Mouse (Mus musculus) erythroblast, adult 5-6 weeks (primary cell): ENCODE data around the gene Iapp. TPM values are rescaled to one million over a fixed set of nuclear protein-coding genes. Genes with fewer than 3 reads are reported as not detected.
"Not testable (repeated sequence)": the region's sequence is repeated elsewhere in the genome, so short reads cannot be mapped to it uniquely, and the experiment has no call there.

Experiments used
- ATAC-seq: replicated peaks from 2 replicates; pipeline ENCODE4 v1.8.0; 2016; ENCODE audit warnings: moderate number of reproducible peaks, mild to moderate bottlenecking, moderate TSS enrichment, inconsistent platforms; ENCODE audit not compliant: poor library complexity, low FRiP score, severe bottlenecking
- total RNA-seq, 2 experiments: library from RNA; stranded (forward) in 1 of 2; stranded (reverse) in 1 of 2; fragments of 150-400 nt in 1 of 2; fragments of 200-764, 138-1000 nt in 1 of 2; gene quantifications; 2 replicates each; pipeline versions ENCODE4 v1.2.3 to v1.2.4; 2015 to 2017; ENCODE audit warnings: low replicate concordance in 2 of 2

The Iapp gene
- total RNA-seq (2015; ENCODE audit: low replicate concordance), result not detected in 2 replicates
- total RNA-seq (2017; ENCODE audit: low replicate concordance), result not detected in 2 replicates

DNA sequence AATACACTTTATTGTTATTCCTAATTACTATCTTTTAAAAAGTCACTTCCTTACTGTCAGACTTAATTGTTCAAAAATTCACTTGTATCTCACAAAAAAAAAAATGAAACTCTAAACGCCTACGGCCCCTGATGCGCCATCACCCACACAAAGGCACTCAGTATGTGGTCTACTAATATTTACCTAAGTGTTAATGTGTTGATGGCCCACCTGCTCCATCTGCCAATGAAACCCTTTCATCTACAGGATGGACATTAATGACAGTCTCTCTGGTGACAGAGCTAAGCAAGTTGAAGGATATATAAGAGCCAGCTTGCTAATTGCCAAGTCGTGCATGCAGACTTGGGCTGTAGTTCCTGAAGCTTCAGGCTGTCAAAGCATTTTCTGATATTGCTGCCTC is at the start of gene Iapp:
TSS of gene Iapp (plus strand) at position 326 of the 400 bp plus-strand sequence.
- no peak for ATAC-seq

DNA sequence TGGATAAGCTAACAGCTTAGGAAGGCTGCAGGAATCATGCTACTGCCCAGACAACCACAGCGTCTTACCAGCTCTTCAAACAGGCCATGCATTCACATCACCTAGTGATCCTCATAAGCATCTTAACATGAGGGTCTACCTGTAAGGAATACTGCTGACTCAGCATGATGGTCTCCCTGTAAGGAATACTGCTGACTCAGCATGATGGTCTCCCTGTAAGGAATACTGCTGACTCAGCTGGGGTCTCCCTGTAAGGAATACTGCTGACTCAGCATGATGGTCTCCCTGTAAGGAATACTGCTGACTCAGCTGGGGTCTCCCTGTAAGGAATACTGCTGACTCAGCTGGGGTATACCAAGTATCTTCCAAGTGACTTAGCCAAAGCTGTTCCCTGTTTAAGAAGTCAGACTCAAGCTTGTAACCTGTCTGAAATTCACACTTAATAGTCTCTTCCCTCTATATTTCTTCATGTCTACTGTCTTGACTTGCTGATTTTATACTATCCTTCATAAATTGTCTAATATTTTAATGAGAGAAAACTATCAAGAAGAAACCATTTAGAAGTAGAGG is 47.4 kb upstream of the Iapp start:
- not testable (repeated sequence) for ATAC-seq

DNA sequence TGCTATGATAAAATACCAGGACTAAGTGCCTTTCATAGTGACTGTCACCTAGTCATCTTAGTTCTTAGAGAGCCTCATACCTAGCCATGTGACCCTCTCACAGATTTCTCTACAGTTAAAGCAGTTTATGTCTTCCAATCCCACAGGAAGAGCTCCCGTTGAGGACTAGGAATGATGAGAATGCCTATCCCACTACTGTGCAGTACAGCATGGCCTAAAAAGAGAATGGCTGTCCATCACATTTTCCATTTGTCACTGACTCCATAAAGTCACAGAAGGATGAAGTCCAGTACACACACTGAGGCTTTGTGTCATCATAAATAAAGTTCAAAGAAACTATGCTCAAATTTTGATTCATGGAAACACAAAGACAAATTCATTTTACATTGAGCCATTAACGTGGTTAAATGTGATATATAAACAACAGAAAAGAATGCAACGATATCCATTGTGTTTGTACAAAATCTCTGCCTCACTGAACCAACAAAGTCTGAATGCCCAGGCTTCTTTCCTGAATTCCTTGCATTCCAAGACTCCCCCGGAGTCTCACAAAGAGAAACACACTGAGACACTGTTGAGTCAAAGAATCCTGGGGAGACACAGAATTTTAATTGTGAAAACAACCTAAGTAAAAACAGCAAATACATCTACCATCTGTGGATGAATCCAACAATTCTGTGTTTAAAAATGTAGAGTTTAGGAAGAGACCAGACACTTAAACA is 22.3 kb upstream of the Iapp start:
- ATAC-seq, result no peak

DNA sequence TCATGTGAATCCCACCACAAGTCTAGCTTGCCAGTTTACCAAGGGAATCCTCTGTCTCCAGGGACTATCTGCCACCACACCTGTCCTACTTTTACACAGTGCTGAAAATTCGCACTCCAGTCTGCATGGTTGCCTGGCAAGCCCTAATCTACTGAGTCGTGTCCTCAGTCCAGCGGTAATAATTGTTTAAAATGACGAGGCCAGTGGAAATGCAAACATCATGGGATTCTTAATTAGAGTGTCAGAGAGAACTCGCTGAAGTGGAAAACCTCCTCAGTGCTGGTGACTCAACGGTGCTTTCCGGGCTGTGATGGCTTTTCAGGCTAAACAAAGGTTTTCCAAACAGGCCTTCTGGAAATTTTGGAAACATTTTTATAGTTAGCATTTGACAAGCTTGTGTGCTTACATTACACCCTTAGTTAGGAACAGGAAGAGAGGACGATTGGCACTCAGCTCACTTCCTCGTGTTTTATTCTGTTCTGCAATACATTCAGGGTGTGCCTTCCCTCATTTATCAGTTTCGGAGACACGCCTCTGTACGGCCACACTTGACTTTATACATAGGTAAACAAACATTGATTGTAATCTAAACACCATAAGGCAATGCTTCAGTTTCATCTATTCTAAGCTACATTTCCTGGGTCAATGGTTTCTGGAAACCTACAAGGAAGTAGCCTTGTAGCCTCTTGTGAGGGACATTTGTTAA is 8.7 kb upstream of the Iapp start:
- no peak for ATAC-seq

DNA sequence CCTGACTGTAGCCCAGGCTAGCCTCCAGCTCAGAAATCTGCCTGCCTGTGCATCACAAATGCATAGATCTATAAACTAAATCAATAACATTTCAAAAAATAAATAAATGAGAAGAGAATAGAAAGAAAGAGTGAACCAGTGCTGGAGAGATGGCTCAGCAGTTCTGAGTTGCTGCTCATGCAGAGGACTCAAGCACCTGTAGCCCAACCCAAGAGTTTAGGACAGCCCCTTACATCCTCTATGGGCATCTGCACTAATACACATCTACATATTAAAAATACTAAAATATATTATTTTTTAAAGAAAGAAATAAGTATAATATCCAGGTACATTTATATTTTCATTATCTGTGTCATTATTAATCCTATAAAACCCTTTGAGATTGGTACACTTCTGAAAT is 6.9 kb downstream of the Iapp start:
- no peak for ATAC-seq

DNA sequence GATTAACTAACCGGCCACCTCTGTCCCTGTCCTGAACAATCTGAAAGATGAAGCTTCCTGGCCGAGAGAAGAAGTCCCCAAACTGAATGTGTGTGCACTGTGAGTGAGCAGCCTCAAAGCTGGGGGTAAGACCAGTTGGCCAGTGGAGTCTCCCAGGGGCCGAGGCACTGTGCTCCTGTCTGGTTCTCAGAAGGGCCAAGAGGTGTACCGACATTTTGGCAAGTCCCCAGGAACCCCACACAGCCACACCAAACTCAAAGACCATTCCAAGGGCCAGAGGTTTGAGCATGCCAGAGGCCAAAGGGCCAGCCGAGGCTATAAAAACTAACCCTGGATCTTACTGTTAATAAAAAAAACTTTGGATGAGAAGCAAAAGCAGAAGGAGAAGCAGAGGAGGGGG is 16.1 kb downstream of the Iapp start:
- ATAC-seq, result no peak

DNA sequence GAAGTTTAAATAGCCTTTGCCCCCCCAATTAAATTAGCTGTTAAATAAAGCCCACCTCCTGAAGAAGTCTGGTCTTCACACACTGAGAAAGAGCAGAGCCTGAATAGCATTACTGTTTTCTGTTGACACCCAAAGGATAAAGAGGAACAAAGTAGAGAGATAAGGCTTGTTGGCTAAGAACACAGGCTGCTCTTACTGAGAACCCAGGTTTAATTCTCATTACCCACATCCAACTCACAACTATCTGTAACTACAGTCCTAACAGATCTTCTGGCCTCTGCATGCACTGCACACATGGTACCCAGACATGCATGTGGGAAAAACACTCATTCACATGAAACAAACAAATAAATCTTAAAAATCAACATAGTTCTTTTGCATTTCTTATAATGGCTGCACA is 18.9 kb downstream of the Iapp start:
- no peak for ATAC-seq

DNA sequence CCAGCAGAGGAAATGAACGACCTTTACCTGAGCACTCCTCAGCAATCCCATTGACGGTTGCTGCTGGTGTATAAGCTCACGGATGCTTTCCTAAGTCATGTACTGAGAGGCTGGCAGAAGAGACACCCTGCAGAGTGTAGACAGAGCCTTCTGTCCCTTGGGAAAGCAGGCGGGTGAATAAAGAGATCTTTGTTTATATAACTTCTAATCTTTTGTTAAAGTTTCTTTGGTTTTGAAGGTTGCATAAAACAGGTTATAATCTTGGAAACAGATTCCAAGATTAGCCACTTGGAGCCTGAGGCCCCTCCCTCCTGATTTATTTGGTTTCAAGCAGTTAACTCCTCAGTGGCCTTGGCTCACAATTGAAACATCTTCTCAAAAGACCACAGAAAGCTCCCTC is 24.7 kb downstream of the Iapp start, which contains the start of gene Slco1a5:
TSS of gene Slco1a5 (minus strand) at position 101 of the 400 bp plus-strand sequence.
- no peak for ATAC-seq

DNA sequence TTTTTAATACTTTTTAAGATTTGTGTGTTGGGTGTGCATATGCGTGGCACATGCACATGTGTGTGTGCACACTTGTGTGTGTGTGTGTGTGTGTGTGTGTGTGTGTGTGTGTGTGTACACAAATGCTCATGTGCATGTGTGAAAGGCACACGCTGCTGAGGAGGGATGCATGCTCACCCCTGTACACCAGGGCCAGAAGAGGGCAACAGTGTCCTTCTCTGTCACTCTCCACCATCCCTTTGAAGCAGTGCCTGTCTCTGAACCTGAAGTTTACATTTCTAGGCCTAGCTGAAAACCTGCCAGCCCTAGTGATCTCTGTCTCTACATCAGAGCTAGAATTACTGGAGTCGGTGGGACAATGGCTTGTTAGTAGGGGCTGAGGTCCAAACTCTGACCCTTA is 28.4 kb downstream of the Iapp start:
- ATAC-seq, result no peak

DNA sequence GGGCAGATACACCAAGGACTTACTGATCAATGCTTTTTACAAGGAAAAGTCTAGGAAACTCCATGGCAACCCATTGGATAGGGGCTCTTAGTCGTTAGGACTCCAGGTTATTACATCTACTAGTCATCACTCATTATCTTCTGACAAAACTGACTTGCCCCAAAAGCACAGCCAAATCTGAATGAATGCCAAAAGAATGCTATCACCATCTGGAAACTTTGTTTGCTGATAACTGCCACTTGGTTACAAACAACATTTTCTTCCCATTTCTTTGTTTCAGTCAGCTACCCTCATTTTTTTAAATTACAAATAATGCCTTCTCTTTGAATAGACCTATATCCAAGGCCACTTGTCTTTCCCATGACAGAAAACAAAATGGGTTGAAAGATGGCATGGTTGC is 31.0 kb downstream of the Iapp start:
- no peak for ATAC-seq

DNA sequence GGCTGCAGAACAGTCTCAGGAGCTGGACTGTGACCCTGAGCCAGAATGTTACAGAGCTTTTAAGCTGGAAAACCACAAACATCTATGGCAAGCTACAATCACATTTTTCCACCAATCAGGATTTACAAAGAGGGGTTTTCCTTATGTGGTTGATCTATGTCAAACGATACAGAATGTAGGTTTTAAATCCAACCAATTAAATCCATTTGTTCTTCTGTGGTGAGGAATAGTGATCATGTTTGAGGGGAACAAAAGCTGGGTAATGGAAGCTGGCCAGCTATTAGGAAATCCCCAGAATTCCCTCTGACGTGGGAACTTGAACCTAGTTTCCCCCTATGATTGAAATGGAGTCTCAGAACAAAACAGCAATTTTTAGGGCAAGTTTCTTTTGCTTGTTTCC is 40.7 kb downstream of the Iapp start:
- ATAC-seq, result no peak

DNA sequence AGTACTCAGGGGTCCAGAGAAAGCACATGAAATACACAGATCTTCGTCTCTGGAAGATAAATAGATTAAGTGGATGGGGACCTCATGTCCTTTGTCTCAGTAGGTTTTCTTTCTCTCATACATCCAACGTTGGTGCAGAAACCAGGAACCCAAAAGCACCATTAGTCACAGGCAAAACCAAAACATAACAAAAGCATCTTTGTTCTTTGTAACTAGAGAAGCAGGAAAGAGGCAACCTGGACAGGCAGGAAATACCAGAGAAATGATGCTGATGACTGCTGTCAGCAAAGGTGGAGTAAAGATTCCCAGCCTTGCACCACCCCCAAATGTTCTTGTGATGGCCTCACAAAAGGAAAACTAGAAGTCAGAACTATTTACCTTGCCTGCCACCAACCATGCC is 41.4 kb downstream of the Iapp start:
- no peak for ATAC-seq

DNA sequence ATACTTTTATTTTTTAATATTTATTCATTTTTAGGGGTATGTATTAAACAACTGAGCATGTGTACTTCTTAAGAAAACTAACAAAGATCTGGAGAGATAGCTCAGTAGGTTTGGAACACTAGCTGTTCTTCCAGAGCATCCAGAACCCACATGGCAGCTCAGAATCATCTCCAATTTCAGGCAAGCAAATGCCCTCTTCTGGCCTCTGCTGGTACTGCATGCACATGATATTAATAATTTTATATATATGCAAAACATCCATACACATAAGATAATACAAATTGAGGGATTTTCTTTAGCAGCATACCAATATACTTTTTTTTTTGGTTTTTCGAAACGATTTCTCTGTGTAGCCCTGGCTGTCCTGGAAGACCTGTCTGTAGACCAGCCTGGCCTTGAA is 45.3 kb downstream of the Iapp start:
- ATAC-seq, result no peak

DNA sequence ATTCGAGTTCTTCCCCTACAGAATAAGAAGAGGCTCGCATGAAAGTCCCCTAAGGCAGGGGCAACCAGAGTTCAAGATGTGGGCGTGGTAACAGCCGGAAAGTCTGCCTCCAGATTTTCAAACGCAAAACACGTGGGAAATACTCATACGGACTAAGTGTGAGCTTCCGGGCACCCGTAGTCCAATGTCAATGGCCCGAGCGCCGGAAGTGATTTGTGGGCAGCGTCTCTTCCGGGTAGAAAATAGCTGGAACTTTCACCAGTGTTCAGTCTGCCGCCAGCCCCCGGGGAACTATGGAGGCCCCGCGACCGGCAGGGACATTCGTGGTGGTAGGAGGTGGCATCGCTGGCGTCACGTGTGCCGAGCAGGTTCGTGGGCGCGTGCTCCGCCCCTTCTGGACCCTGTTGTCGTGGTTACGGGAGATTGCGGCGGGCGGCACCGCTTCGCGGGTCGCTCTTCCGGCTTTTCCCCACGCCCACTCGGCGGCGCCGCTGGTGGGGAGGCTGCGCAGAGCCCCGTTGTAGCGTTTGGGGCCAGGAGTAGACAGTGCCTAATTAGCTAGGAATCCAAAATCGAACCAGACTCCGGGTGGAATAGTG is 47.3 kb downstream of the Iapp start, which contains the start of gene Pyroxd1:
TSS of gene Pyroxd1 (plus strand) at position 215 of the 599 bp plus-strand sequence.
- peak; percentile 98 for ATAC-seq

DNA sequence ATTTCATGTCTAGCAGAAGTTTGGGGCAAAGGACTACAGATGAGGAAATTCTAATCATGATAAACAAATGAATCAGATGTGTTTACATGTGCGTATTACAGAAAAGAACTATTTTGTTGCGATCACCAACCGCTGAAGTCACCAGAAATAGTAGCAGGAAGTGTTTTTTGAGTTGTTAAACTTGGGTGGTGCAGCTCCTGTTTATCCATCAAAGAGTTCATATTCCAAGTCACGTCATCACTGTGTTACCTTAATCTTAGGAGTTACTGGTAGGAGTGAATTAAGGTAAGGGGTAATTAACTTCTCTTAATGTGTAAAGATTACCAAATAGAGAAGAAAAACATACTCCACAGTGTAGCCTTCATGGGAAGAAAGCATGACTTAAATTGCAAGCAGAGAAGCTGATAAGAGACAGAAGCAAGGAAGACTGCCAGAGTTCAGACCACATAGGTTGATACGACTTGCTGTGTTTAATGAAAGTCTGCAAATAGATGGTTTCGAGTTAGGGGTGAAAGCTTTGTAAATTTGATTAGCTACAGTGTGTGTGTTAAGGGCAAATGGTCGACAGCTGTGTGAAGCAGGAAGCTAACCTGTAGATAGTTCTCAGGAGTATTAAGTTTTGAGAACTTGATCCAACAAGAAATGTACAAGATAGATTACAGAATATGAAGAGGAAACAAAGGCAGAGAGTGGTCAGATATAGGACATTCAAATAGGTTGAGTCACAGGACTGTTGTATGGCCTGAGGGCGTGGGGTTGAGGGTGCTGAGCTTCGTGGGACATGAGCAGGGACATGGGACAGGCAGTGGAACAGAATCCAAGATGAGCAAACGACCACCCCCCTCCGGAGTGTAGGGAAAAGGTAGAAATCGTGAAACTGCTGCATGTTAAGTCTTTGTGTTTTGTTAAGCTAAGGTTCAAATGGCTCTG is 48.2 kb downstream of the Iapp start:
- ATAC-seq, result no peak

DNA sequence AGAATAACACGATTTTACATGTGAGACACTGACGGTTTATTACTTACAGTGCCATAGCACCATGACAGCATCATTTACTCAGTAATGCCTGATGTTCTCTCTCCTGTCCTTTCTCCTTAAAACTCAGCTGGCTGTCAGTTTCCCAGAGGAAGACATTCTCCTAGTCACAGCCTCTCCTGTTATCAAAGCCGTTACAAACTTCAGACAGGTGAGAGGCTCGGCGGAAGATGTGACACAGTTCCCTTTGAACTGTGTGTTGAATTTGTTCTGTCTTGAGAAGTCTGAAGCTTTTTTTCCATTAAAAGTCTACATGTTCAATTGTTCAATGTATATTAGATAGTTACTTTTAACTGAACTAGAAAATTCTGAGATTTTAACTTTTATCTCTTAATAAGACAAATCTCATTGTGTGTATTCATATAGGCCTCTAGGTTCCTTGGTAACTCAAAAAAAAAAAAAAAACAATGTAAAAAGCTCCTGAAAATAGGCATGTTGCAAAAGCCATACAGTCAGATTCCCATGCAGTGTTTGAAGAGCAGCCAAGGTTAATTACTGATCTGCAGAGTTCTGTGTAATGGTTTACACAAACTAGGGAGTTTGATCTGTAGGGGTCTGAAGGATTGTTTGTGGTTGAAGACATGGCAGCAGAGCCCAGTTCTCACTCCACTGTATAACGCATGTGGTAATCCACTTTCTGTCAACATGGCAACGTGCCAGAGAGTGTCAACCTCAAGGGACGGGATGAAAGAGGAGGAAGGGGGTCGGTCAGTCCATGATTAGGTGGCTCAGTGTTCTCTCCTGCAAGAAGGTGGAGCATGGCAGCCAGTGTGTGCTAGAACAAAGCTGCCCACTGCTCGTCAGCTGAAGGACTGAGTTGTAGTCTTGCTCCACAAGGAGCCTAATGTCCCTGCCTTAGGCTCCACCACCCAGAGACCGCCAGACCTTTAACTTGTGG is 49.5 kb downstream of the Iapp start:
- ATAC-seq, result no peak

DNA sequence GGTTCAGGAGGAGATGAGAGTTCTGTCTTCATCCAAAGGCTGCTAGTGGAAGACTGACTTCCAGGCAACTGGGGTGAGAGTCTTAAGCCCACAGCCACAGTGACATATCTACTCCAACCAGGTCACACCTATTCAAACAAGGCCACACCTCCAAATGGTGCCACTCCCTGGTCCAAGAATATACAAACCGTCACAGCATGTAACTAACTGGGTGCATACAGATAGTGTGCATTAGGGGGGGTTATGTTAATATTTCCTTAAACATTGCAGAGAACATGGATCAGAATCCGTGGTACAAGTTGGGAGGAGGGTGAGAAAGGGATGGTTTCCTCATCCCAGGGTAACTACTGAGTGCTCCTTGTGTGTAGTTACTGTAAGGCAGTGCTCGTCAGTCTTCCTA is 53.9 kb downstream of the Iapp start:
- ATAC-seq, result not testable (repeated sequence)
